Mouse (Mus musculus) embryonic facial prominence, embryonic 15.5 days (tissue): ENCODE measurements around the gene Atp8b4. TPM values are rescaled to one million over a fixed set of nuclear protein-coding genes. Genes with fewer than 3 reads are reported as not detected.

Source experiments
- ATAC-seq: fragments of 200-750 bp; cut with Nextera tagmentation; 2 replicates; pipeline ENCODE4 v1.8.0; 2017; ENCODE audit warnings: low read depth, moderate TSS enrichment; ENCODE audit not compliant: insufficient number of reproducible peaks, low FRiP score, low TSS enrichment
- H3K27ac ChIP-seq: fragments of 300-500 bp; sonication (generic); replicated peaks from 2 replicates; pipeline ENCODE4 v1.5.1; 2015; ENCODE audit warnings: mild to moderate bottlenecking, inconsistent platforms
- H3K27me3 ChIP-seq: fragments of 300-500 bp; sonication (generic); 2 replicates; pipeline ENCODE4 v1.6.1; 2015; ENCODE audit warnings: inconsistent platforms
- H3K36me3 ChIP-seq: fragments of 300-500 bp; sonication (generic); 2 replicates; pipeline ENCODE4 v1.6.1; 2015; ENCODE audit warnings: mild to moderate bottlenecking, inconsistent platforms
- H3K4me1 ChIP-seq: fragments of 300-500 bp; sonication (generic); 2 replicates; pipeline ENCODE4 v1.6.1; 2015; ENCODE audit warnings: inconsistent platforms
- H3K4me2 ChIP-seq: fragments of 300-500 bp; sonication (generic); replicated peaks from 2 replicates; pipeline ENCODE4 v1.6.1; 2015; ENCODE audit warnings: mild to moderate bottlenecking, inconsistent platforms
- H3K4me3 ChIP-seq: fragments of 300-500 bp; sonication (generic); replicated peaks from 2 replicates; pipeline ENCODE4 v1.5.1; 2015; ENCODE audit warnings: mild to moderate bottlenecking, inconsistent platforms
- H3K9ac ChIP-seq: fragments of 300-500 bp; sonication (generic); 2 replicates; pipeline ENCODE4 v1.6.1; 2015; ENCODE audit warnings: inconsistent platforms
- H3K9me3 ChIP-seq: fragments of 300-500 bp; sonication (generic); replicated peaks from 2 replicates; pipeline ENCODE4 v1.6.1; 2016; ENCODE audit warnings: inconsistent platforms
- WGBS: fragments of 180-500 bp; shearing (Covaris S2); methylation state at CpG from one replicate; pipeline ENCODE4 v1.1.7; 2015; 5-methylcytosine and 5-hydroxymethylcytosine counted together
- polyA plus RNA-seq: library from polyadenylated mRNA; unstranded; fragments of >200 nt; fragmentation: Nextera tagmentation; extraction: Ambion mirVana; gene quantifications from 2 replicates; pipeline ENCODE4 v1.2.1, GENCODE M21; 2015

The Atp8b4 gene
- polyA plus RNA-seq, 1 experiment from 2014 or later = 3.4 TPM

DNA sequence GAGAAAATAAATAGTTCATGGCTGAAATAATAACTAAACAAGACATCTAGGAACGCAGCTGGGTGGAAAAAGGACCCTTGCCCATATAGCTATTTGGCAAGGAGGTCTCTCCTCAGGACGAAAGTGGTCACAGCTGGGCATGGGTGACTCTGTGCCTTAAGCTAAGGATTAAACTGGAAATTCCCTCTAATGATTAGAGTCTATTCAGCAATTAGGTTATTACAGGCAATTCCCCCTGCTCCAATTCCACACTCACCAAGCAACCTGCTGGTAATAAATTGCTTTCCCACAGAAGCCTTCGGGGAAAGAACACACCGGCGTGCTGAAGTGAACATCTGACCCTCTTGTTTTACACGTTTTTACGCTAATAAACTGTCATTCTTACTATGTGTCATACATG, 5.2 kb downstream of the Atp8b4 start:
- Histone ChIP-seq H3K4me1 (no peaks in the 10 kb centered on the region), H3K27me3 (no peaks in the 10 kb centered on the region), H3K9me3 (no peaks in the 10 kb centered on the region), H3K9ac (no peak overlapping the region), H3K4me2 (no peak overlapping the region), H3K4me3 (no peak overlapping the region), H3K36me3 (no peaks in the 10 kb centered on the region), H3K27ac (no peak overlapping the region)
- 62% methylated on average over 7 of the region's 7 CpGs for WGBS
- no peak for ATAC-seq

DNA sequence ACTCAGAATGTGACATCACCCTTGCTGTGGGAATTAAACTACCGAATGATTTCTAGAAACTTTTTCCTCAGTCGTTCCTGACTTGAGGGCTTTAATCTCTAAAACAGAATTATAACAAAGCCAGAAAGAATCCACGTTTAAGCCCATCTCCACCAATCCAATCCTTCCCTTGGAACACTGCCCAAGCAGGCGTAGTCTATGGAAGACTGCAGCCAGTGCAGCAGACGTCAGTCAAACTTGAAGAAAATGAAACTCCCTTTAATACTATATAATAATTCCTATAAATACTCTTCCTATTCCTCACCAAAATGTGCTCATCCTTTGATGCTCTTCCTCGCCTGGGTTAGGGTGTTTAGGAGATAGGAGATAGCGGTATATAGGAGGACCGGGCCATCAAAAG, 7.2 kb downstream of the Atp8b4 start:
- H3K27ac ChIP-seq = no peak overlapping the region
- H3K9me3 ChIP-seq = no peaks in the 10 kb centered on the region
- no peaks in the 10 kb centered on the region for H3K27me3 ChIP-seq
- no peak for ATAC-seq
- no peaks in the 10 kb centered on the region for H3K4me1 ChIP-seq
- H3K4me2 ChIP-seq = no peak overlapping the region
- H3K4me3 ChIP-seq = no peak overlapping the region
- H3K36me3 ChIP-seq = no peaks in the 10 kb centered on the region
- WGBS = 65% methylated on average over 8 of the region's 8 CpGs
- no peak overlapping the region for H3K9ac ChIP-seq

DNA sequence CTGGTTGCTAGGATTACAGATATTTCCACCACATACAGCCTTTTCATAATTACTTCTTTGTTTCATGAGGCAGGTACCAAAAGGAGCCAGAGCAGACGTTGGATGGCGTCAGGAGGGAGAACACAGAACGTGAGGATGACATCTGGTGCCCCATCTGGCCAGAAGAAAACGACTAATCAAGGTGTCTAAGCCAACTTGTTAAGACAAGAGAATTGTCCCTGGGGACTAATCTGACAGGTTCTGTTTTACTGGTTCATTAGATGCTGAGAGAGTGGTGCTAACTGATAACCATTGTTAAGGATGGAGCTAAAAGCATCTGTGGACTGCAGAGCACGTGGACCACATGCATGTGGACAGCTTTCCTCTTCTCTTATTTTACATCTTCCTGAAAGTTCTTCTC, 7.8 kb downstream of the Atp8b4 start:
- H3K9me3 ChIP-seq = no peaks in the 10 kb centered on the region
- H3K36me3 ChIP-seq = no peaks in the 10 kb centered on the region
- H3K4me2 ChIP-seq = no peak overlapping the region
- no peak for ATAC-seq
- H3K27ac ChIP-seq = no peak overlapping the region
- H3K4me1 ChIP-seq = no peaks in the 10 kb centered on the region
- no peak overlapping the region for H3K4me3 ChIP-seq
- H3K27me3 ChIP-seq = no peaks in the 10 kb centered on the region
- H3K9ac ChIP-seq = no peak overlapping the region
- 56% methylated on average over 5 of the region's 5 CpGs for WGBS

DNA sequence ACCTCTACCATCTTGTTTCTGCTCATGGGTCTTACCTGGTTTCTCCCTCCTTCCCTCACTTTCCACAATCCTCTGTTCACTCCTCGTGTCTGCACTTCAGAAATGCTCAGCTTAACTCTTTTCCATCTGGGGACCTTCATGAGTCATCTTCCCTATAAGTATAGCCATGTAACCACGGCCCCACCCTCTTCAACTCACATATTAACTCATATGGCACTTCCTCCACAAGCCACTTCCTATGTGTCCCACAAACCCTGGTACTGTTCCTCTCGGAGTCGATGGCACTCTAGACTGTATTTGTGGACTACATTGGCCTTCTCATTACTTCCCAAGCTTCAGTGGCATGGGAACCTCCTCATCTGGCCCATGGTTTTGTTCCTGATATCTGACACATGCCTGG, 9.0 kb downstream of the Atp8b4 start:
- ATAC-seq = no peak
- Histone ChIP-seq H3K27me3 (no peaks in the 10 kb centered on the region), H3K4me2 (no peak overlapping the region), H3K36me3 (no peaks in the 10 kb centered on the region), H3K9ac (no peak overlapping the region), H3K4me3 (no peak overlapping the region), H3K9me3 (no peaks in the 10 kb centered on the region), H3K4me1 (no peaks in the 10 kb centered on the region), H3K27ac (no peak overlapping the region)
- 82% methylated on average over 4 of the region's 4 CpGs for WGBS

DNA sequence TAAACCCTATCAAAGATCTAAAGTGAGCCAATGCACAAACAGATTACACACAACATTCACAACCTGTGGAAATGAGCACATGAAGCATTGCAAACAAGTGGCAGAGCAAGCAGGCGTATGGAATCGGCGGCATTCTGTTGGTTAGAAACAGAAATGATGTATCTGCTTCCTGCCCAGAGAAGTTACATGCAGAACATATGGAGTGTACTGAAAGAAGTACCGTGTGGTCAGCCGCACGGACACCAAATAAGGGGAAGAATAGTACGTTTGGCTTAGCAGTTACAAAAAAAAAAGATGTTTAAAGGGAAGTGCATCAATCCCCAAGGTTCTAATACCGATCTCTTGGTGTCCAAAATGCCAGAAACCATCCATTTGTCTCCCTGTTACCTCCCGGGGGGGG, 9.9 kb downstream of the Atp8b4 start:
- Histone ChIP-seq H3K27ac (no peak overlapping the region), H3K27me3 (no peaks in the 10 kb centered on the region), H3K9me3 (no peaks in the 10 kb centered on the region), H3K4me2 (no peak overlapping the region), H3K9ac (no peak overlapping the region), H3K4me3 (no peak overlapping the region), H3K36me3 (no peaks in the 10 kb centered on the region), H3K4me1 (no peaks in the 10 kb centered on the region)
- no peak for ATAC-seq
- 87% methylated on average over 9 of the region's 9 CpGs for WGBS

DNA sequence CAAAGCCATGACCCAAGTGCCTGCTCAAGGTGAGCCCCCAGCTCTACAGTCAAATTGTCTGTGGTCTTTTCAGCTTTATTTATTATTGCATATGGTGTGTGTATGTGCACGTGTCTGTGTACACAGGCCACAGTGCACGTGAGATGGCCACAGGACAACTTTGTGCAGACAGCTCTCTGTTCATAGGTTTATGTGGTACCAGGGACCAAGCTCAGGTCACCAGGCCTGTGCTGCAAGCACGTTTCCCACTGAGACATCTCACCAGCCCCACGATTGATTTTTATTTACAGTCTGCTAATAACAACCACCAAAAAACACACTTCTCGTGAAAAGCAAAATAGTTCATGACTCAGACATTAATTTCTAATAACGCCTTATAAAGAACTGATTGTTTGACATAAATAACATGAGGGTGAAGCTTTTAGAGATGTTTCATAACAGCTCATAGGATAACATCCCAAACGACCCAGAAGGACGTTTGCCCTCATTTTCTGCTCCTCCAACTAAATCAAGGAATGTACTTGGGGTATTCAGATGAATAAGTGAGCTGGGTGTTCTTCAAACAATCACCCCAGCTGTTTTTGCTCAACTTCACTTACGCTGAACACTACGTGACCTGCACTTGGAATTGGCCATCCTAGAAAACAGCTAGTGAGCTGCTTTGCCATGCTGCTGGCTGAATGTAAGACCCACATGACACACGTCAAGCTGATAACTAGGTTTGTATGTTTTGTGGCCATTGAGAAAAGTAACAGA, 15.0 kb downstream of the Atp8b4 start:
- Histone ChIP-seq H3K4me1 (no peaks in the 10 kb centered on the region), H3K36me3 (no peaks in the 10 kb centered on the region), H3K9ac (no peak overlapping the region), H3K4me3 (no peak overlapping the region), H3K27me3 (no peaks in the 10 kb centered on the region), H3K9me3 (no peaks in the 10 kb centered on the region), H3K4me2 (no peak overlapping the region), H3K27ac (no peak overlapping the region)
- WGBS = 76% methylated on average over 11 of the region's 11 CpGs
- ATAC-seq = no peak

DNA sequence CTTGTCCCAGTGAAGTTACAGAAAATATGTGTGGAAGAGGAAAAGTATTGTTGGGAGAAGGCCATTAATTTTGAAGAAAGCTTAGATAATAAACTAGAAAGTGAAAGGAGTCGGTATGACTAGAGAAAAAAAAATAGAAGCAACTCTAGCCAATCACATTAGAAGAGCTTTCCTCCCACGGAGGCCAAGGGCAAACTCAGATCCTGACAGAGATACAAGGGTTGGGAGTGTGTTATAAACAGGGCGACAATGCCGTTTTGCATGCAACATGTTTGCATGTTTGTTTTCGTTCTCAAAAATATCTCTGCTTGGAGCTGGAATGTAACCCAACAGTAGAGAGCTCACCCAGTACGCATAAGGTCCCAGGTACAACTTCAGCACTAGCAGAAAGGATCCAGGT, 17.1 kb downstream of the Atp8b4 start:
- no peak for ATAC-seq
- H3K4me1 ChIP-seq = no peaks in the 10 kb centered on the region
- no peak overlapping the region for H3K4me2 ChIP-seq
- 75% methylated on average over 6 of the region's 6 CpGs for WGBS
- no peak overlapping the region for H3K27ac ChIP-seq
- H3K9me3 ChIP-seq = no peaks in the 10 kb centered on the region
- no peak overlapping the region for H3K9ac ChIP-seq
- H3K27me3 ChIP-seq = no peaks in the 10 kb centered on the region
- H3K36me3 ChIP-seq = no peaks in the 10 kb centered on the region
- H3K4me3 ChIP-seq = no peak overlapping the region

DNA sequence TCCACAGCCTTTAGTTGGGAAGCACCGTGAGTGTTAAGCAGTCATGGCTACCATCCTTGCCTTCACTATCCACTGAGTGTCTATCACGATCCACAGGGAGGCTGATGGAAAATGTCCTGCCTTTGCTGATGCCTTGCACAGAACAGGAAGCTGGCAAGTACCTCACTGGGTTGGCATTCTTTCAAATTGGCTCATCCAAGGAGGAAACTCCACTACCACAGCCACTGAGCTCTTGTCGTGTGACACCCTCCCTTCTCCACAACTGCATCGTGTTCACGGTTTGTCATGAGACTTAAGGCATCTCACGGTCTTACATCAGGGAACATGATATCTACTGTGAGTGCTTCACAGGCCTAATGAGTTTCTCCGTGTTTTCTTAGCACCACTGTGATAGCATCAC, 22.9 kb downstream of the Atp8b4 start:
- H3K4me2 ChIP-seq = no peak overlapping the region
- no peaks in the 10 kb centered on the region for H3K9me3 ChIP-seq
- H3K4me1 ChIP-seq = no peaks in the 10 kb centered on the region
- no peak overlapping the region for H3K4me3 ChIP-seq
- 72% methylated on average over 7 of the region's 7 CpGs for WGBS
- no peaks in the 10 kb centered on the region for H3K27me3 ChIP-seq
- H3K27ac ChIP-seq = no peak overlapping the region
- H3K9ac ChIP-seq = no peak overlapping the region
- H3K36me3 ChIP-seq = no peaks in the 10 kb centered on the region
- no peak for ATAC-seq

DNA sequence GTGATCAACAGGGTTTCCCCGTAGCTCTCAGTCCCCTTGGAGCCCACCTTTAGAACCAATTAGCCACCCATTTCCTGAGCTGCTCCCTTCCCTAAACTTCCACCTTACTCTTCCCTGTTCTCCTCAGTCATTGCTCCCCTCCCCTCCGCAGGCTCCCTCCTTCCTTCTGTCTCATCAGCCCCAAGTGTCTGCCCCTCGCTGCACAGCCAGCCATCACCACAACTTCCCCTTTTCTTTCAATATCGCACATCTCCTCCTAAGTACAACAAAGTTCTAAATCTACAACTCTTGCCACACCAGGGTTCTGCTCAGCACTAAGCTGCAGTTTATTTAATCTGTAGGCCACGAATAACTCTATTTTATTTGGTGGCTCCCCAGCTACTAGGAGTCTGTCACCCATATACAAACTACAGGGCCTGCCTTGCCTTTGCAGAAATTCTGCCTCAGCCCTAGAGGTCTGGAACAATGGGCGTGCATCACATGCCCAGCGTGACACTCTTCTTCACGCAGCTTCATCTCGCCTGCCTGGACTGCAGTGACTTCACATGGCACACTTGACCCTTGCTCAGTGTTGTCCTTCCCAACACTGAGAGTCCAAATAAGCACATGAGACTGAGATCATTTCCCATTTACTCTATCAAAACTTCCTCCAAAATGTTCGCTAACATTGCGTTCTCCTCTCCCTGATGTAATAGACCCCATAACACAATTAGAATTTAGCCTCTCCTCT, 24.6 kb downstream of the Atp8b4 start:
- Histone ChIP-seq H3K9me3 (no peaks in the 10 kb centered on the region), H3K27ac (no peak overlapping the region), H3K27me3 (no peaks in the 10 kb centered on the region), H3K4me2 (no peak overlapping the region), H3K4me3 (no peak overlapping the region), H3K36me3 (no peaks in the 10 kb centered on the region), H3K9ac (no peak overlapping the region), H3K4me1 (no peaks in the 10 kb centered on the region)
- ATAC-seq = no peak
- WGBS = 81% methylated on average over 11 of the region's 11 CpGs

DNA sequence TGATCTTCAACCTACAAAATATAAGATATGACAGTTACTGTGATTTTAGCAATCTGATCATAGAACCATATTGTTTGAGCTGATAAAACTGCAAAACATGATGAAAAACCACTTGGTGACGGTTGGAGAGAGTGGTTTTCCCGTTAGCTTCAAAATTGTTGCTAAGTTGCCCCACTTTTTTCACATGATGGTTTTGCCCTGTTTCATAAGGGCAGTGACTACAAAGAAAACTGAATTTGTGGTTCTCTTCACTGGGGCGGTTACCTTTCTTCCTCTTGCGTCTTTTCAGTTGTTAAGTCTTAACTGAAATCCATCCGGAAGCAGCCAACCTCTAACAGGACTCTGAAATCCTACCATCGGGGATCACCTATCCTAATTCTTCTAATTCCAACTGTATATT, 26.5 kb downstream of the Atp8b4 start:
- Histone ChIP-seq H3K27me3 (no peaks in the 10 kb centered on the region), H3K4me2 (no peak overlapping the region), H3K4me1 (no peaks in the 10 kb centered on the region), H3K4me3 (no peak overlapping the region), H3K36me3 (no peaks in the 10 kb centered on the region), H3K27ac (no peak overlapping the region), H3K9me3 (no peaks in the 10 kb centered on the region), H3K9ac (no peak overlapping the region)
- 87% methylated on average over 6 of the region's 6 CpGs for WGBS
- no peak for ATAC-seq

DNA sequence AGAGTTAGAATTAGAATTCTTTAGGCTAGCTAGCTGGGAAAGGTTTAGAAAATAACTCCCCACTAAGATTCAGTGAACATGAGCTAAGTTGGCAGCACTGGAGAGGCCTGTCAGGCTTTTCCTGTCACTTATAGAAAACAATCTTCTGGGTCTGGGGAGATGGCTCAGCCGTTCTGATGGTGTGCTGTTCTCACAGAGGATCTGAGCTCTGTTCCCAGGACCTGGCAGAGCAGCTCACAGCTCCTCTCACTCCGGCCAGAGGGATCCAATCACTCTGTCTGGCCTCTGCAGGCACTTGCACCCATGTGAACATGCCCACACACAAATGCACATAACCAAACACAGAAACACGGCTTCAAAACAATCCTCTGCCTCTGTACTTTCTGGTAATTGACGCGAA, 27.6 kb downstream of the Atp8b4 start:
- no peaks in the 10 kb centered on the region for H3K9me3 ChIP-seq
- no peak for ATAC-seq
- H3K27ac ChIP-seq = no peak overlapping the region
- no peak overlapping the region for H3K9ac ChIP-seq
- no peaks in the 10 kb centered on the region for H3K27me3 ChIP-seq
- H3K4me2 ChIP-seq = no peak overlapping the region
- 68% methylated on average over 5 of the region's 5 CpGs for WGBS
- H3K4me3 ChIP-seq = no peak overlapping the region
- no peaks in the 10 kb centered on the region for H3K36me3 ChIP-seq
- H3K4me1 ChIP-seq = no peaks in the 10 kb centered on the region

DNA sequence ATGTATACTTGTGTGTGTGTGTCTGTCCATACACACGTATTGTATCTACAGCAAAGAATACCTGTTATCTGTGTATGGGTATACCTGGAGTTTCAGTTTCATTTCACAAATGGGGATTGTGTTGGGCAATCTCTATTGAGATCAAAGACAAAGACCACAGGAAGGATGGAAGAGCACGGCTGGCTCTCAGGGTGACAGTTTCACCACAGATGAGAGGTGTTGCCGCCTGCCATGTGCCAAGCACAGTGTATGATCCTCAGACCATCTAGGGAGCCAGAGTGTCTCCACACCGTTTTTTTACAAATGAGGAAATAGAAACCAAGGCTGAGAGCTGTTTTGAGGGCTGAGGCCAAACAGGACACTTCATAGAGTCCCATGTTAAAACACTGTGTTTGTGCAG, 32.7 kb downstream of the Atp8b4 start:
- H3K9me3 ChIP-seq = no peaks in the 10 kb centered on the region

More for the DNA sequence above, 32.7 kb downstream of the Atp8b4 start:
- Histone ChIP-seq H3K27me3 (no peaks in the 10 kb centered on the region; the same call in 1 of the 2 replicates), H3K4me3 (no peak overlapping the region), H3K27ac (no peak overlapping the region), H3K4me1 (peaks cover 5% of the 10 kb centered on the region; the same call in 1 of the 2 replicates), H3K9ac (no peak overlapping the region), H3K4me2 (no peak overlapping the region), H3K36me3 (no peaks in the 10 kb centered on the region)
- WGBS = 79% methylated on average over 4 of the region's 4 CpGs
- no peak for ATAC-seq
